Mouse (Mus musculus): Measurements from ENCODE around the gene Hist2h2bb.
"Not testable (repeated sequence)": the region's sequence is repeated elsewhere in the genome, so short reads cannot be mapped to it uniquely, and the experiment has no call there.

Gene Hist2h2bb

DNA sequence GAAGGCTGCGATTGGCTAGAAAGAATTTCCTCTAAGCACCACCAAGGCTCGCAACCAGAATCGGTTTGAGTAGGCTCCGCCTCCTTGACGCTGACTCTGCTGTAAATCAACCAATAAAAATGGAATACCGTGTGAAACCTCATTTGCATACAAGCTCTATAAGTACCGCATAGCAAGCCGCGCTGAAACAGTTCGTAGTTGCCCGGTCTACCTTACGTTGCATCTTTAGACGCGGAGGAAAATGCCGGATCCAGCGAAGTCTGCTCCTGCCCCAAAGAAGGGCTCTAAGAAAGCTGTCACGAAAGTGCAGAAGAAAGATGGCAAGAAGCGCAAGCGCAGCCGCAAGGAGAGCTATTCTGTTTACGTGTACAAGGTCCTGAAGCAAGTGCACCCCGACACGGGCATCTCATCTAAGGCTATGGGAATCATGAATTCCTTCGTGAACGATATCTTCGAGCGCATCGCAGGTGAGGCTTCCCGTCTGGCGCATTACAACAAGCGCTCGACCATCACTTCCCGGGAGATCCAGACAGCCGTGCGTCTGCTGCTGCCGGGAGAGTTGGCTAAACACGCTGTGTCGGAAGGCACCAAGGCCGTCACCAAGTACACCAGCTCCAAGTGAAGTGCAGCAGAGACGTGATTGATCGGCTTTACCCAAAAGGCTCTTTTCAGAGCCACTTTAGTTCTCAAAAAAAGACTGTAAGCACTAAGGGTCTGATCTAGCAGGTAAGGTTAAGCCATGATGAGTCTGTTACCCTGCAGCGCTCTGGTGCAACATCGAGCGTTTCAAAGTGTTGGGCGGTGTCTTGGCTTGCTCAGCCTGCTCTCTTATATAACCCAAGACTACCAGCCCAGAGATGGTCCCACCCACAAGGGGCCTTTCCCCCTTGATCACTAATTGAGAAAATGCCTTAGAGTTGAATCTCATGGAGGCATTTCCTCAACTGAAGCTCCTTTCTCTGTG lies at the start of gene Hist2h2bb:
TSS of gene Hist2h2bb (plus strand) at position 242 of the 964 bp plus-strand sequence.
- TF ChIP-seq POU5F1 (IDR thresholded peaks at IDR 0.05; ENCODE audit: borderline replicate concordance, low read length) (0 out of 2 replicates have a peak, but pooled peaks have one; percentile 57), CTCF (conservative IDR thresholded peaks at IDR 0.05; ENCODE audit: low read length) (no peak)
- Histone ChIP-seq H3K4me3 (replicated peaks; ENCODE audit: low read length) (peak within 1 kb of the TSS; percentile 85), H3K4me1 (replicated peaks; ENCODE audit: low read depth, low read length) (peaks cover 34% of the 10 kb centered on the region), H3K27me3 (ENCODE audit: insufficient read depth, low read length) (no peaks in the 10 kb centered on the region), H3K9me3 (ENCODE audit: low read length) (no peaks in the 10 kb centered on the region), H3K36me3 (ENCODE audit: insufficient read depth, low read length) (no peaks in the 10 kb centered on the region)

DNA sequence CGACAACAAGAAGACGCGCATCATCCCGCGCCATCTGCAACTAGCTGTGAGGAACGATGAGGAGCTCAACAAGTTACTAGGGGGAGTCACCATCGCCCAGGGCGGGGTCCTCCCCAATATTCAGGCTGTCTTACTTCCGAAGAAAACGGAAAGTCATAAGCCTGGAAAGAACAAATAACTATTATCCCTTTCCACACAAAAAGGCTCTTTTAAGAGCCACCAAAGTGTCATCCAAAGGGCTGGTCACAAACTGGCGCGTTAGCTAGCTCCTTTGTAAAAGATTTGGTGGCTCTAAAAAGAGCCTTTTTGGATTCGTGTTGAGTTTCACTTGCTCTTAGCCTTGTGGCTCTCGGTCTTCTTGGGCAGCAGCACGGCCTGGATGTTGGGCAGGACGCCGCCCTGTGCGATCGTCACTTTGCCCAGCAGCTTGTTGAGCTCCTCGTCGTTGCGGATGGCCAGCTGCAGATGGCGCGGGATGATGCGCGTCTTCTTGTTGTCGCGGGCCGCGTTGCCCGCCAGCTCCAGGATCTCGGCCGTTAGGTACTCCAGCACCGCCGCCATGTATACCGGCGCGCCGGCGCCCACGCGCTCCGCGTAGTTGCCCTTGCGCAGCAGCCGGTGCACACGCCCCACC lies 49.3 kb upstream of the Hist2h2bb start:
- not testable (repeated sequence) for H3K9me3 ChIP-seq (ENCODE audit: low read length); H3K36me3 ChIP-seq (ENCODE audit: insufficient read depth, low read length)
- peaks cover 37% of the 10 kb centered on the region for H3K4me1 ChIP-seq (replicated peaks; ENCODE audit: low read depth, low read length)
- peak overlapping the region; percentile 84 for H3K4me3 ChIP-seq (replicated peaks; ENCODE audit: low read length)
- H3K27me3 ChIP-seq (ENCODE audit: insufficient read depth, low read length), result peaks cover 12% of the 10 kb centered on the region; the same call in 1 of the 2 replicates

DNA sequence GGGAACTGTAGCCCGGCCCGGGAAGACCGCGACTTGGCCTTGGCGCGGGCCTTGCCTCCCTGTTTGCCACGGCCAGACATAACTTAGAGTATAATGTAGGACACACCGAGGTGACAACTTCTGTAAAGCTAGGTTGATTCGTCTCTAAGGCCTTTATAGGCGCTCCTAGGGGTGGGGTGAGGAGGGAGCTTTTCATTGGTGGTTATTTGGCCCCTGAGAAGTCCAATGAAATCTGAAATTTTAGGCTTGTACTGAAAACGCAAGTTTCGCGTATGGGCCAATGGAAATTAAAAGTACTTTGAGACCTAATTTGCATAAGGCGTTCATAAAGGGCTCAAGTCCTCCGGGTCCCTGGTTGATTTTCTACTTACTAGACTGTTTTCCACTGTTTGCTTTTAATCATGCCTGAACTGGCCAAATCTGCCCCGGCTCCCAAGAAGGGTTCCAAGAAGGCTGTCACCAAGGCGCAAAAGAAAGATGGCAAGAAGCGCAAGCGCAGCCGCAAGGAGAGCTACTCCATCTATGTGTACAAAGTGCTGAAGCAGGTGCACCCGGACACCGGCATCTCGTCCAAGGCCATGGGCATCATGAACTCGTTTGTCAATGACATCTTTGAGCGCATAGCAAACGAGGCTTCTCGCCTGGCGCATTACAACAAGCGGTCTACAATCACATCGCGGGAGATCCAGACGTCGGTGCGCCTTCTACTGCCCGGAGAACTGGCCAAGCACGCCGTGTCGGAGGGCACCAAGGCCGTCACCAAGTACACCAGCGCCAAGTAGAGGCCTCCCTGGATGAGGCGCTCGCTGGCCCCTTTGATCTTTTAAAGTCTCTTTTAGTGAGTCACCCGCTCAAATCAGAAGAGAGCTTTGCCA lies 48.5 kb upstream of the Hist2h2bb start, which contains the start of the genes Hist2h2ac and Hist2h2be:
TSS of gene Hist2h2ac (minus strand) at position 116 of the 875 bp plus-strand sequence.
TSS of gene Hist2h2be (plus strand) at position 355 of the 875 bp plus-strand sequence.
- peaks cover 12% of the 10 kb centered on the region; the same call in 1 of the 2 replicates for H3K27me3 ChIP-seq (ENCODE audit: insufficient read depth, low read length)

DNA sequence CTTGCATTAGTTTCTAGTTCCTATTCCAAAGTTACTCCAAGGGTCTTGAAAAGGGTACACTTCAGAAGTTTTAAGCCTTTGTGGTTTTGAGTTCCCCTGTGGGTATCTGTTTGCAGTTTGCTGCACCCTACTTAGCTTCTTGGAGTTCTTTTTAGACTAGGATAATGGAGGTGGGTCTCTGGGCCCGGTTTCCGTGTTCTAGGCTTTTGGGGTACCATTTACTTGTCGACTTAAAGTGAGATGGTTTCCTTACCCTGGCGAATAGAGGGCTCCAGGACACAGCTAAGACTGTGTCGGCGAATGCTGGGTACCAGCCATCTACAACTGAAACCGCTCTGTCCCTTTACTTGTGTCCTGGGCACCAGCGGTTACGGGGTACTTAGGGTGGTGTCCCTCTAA lies 47.9 kb upstream of the Hist2h2bb start:
- peaks cover 12% of the 10 kb centered on the region; the same call in 1 of the 2 replicates for H3K27me3 ChIP-seq (ENCODE audit: insufficient read depth, low read length)
- H3K4me3 ChIP-seq (replicated peaks; ENCODE audit: low read length), result peak overlapping the region; percentile 84
- H3K4me1 ChIP-seq (replicated peaks; ENCODE audit: low read depth, low read length), result peaks cover 41% of the 10 kb centered on the region
- H3K36me3 ChIP-seq (ENCODE audit: insufficient read depth, low read length), result no peaks in the 10 kb centered on the region
- TF ChIP-seq POU5F1 (IDR thresholded peaks at IDR 0.05; ENCODE audit: borderline replicate concordance, low read length), result no peak
- no peak for TF ChIP-seq CTCF (conservative IDR thresholded peaks at IDR 0.05; ENCODE audit: low read length)
- TF ChIP-seq NANOG (IDR thresholded peaks at IDR 0.05; ENCODE audit: borderline replicate concordance, low read length), result no peak
- H3K9me3 ChIP-seq (ENCODE audit: low read length), result no peaks in the 10 kb centered on the region

More for the DNA sequence above, 48.5 kb upstream of the Hist2h2bb start, which contains the start of the genes Hist2h2ac and Hist2h2be:
- Histone ChIP-seq H3K4me3 (replicated peaks; ENCODE audit: low read length) (peak within 1 kb of the TSS; percentile 84), H3K4me1 (replicated peaks; ENCODE audit: low read depth, low read length) (peaks cover 43% of the 10 kb centered on the region), H3K36me3 (ENCODE audit: insufficient read depth, low read length) (no peaks in the 10 kb centered on the region), H3K9me3 (ENCODE audit: low read length) (no peaks in the 10 kb centered on the region)
- TF ChIP-seq POU5F1 (IDR thresholded peaks at IDR 0.05; ENCODE audit: borderline replicate concordance, low read length), result no peak
- no peak for TF ChIP-seq CTCF (conservative IDR thresholded peaks at IDR 0.05; ENCODE audit: low read length)
- no peak for TF ChIP-seq NANOG (IDR thresholded peaks at IDR 0.05; ENCODE audit: borderline replicate concordance, low read length)

DNA sequence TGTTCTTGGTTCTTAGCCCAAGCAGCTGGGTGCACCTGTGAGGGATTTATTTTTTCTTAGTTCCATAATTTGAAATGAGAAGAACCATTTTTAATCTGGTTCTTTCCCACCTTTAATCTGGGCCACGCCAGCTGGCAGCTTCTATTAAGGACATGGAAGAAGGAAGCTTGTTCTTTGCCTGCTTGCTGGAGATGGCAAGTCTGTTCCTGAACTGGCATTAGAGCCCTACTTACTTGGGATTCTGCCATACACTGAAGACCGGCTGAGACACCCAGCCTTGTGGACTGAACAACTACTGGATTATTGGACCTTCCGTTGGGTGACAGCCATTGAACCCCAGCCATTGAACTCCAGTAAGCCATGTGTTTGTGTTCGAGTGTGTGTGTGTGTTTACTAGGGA lies 46.8 kb upstream of the Hist2h2bb start:
- TF ChIP-seq POU5F1 (IDR thresholded peaks at IDR 0.05; ENCODE audit: borderline replicate concordance, low read length) (no peak), NANOG (IDR thresholded peaks at IDR 0.05; ENCODE audit: borderline replicate concordance, low read length) (no peak)
- Histone ChIP-seq H3K4me1 (replicated peaks; ENCODE audit: low read depth, low read length) (peaks cover 50% of the 10 kb centered on the region), H3K36me3 (ENCODE audit: insufficient read depth, low read length) (no peaks in the 10 kb centered on the region), H3K27me3 (ENCODE audit: insufficient read depth, low read length) (peaks cover 12% of the 10 kb centered on the region; the same call in 1 of the 2 replicates), H3K4me3 (replicated peaks; ENCODE audit: low read length) (no peak overlapping the region), H3K9me3 (ENCODE audit: low read length) (no peaks in the 10 kb centered on the region)

DNA sequence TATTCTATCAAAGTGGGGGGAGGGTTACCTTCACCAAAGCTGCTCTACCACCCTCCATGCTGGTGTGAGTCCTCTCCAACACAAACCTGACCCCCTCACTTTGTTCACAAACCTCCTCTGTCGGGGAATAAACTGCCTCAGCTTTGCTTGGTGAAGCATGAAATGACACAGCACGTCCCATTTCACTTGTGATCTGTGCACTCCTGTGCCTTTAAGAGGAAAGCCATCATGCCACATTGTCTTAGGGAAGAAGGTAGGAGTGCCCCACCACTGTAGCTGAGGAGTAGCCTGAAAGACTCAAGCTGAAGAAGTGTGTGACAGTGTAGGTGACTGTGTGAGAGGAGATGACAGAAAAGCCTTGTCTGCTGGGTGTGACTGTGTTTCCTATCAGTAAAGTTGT lies 44.1 kb upstream of the Hist2h2bb start:
- Histone ChIP-seq H3K9me3 (ENCODE audit: low read length) (no peaks in the 10 kb centered on the region), H3K27me3 (ENCODE audit: insufficient read depth, low read length) (peaks cover 12% of the 10 kb centered on the region; the same call in 1 of the 2 replicates), H3K4me1 (replicated peaks; ENCODE audit: low read depth, low read length) (peaks cover 36% of the 10 kb centered on the region), H3K4me3 (replicated peaks; ENCODE audit: low read length) (no peak overlapping the region), H3K36me3 (ENCODE audit: insufficient read depth, low read length) (no peaks in the 10 kb centered on the region)
- TF ChIP-seq CTCF (conservative IDR thresholded peaks at IDR 0.05; ENCODE audit: low read length) (no peak), POU5F1 (IDR thresholded peaks at IDR 0.05; ENCODE audit: borderline replicate concordance, low read length) (no peak), NANOG (IDR thresholded peaks at IDR 0.05; ENCODE audit: borderline replicate concordance, low read length) (no peak)

DNA sequence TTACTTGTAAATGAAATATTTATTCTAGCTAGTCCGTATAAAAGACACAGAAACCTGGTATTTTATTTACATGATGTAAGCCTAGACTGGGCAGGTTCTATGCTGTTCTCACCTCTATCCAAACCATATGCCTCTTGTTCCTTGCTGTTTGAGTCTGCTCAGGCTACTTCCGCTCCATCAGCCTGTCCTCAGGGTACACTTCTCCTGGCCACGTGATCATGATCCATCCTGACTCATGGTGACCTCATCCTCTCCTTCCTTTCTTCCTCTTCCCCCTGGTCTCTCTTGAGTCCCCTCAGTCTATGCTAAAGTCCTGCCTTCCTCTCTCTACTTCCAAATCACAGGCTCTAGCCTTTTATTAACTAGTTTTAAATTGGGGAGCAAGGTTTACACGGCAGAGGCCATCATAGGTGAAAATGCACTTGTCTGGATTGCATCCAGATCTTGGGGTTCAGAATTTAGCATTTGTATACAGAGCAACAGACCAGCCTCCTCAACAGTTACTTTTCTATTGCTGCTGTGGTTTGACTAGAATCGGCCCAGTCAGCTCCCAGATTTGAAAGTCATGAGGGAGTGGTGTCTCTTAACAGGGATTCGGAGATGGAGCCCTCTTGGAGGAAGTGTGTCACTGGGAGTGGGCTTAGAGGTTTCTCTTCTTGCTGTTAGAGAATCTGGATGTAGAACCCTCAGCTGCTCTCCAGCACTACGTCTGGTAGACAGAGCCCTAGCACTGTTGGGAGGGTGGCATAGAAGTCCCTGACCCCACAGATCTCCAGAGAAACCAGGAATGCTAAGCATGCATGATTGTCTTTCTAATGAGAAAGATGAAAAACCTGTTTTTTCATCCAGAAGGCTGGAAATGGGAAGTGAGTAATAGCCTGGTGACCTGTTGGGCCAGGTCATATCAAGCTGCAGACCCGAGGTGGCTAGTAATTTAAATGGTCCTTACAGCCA lies 42.6 kb upstream of the Hist2h2bb start:
- TF ChIP-seq NANOG (IDR thresholded peaks at IDR 0.05; ENCODE audit: borderline replicate concordance, low read length), result no peak
- TF ChIP-seq POU5F1 (IDR thresholded peaks at IDR 0.05; ENCODE audit: borderline replicate concordance, low read length), result no peak
- TF ChIP-seq CTCF (conservative IDR thresholded peaks at IDR 0.05; ENCODE audit: low read length), result no peak
- Histone ChIP-seq H3K9me3 (ENCODE audit: low read length) (no peaks in the 10 kb centered on the region), H3K27me3 (ENCODE audit: insufficient read depth, low read length) (peaks cover 7% of the 10 kb centered on the region; the same call in 1 of the 2 replicates), H3K36me3 (ENCODE audit: insufficient read depth, low read length) (no peaks in the 10 kb centered on the region), H3K4me1 (replicated peaks; ENCODE audit: low read depth, low read length) (peaks cover 26% of the 10 kb centered on the region), H3K4me3 (replicated peaks; ENCODE audit: low read length) (no peak overlapping the region)
